Mouse (Mus musculus) midbrain, embryonic 10.5 days (tissue): ENCODE data around the gene Poc1a. TPM values are rescaled to one million over a fixed set of nuclear protein-coding genes. Genes with fewer than 3 reads are reported as not detected.
A peak's percentile ranks its signal among the peaks of the same experiment; 100 is the strongest.

Experiments used
- DNase-seq: peaks from one replicate; pipeline ENCODE4 v3.0.0-alpha.2; 2017; ENCODE audit warnings: low spot score
- H3K27ac ChIP-seq: fragments of 300-500 bp; sonication (generic); replicated peaks from 2 replicates; pipeline ENCODE4 v1.5.1; 2016; ENCODE audit warnings: mild to moderate bottlenecking
- H3K27me3 ChIP-seq: fragments of 300-500 bp; sonication (generic); 2 replicates; pipeline ENCODE4 v1.6.1; 2016; ENCODE audit warnings: low read depth, mild to moderate bottlenecking; ENCODE audit not compliant: poor library complexity, severe bottlenecking
- H3K36me3 ChIP-seq: fragments of 300-500 bp; sonication (generic); 2 replicates; pipeline ENCODE4 v1.6.1; 2016; ENCODE audit warnings: mild to moderate bottlenecking, moderate library complexity
- H3K4me1 ChIP-seq: fragments of 300-500 bp; sonication (generic); 2 replicates; pipeline ENCODE4 v1.6.1; 2016
- H3K4me3 ChIP-seq: fragments of 300-500 bp; sonication (generic); 2 replicates; pipeline ENCODE4 v1.5.1; 2016; ENCODE audit warnings: mild to moderate bottlenecking, moderate library complexity
- H3K9me3 ChIP-seq: fragments of 300-500 bp; sonication (generic); replicated peaks from 2 replicates; pipeline ENCODE4 v1.6.1; 2016; ENCODE audit warnings: mild to moderate bottlenecking
- WGBS: fragments of 180-500 bp; shearing (Covaris S2); methylation state at CpG from one replicate; pipeline ENCODE4 v1.1.7; 2016; 5-methylcytosine and 5-hydroxymethylcytosine counted together
- polyA plus RNA-seq: library from polyadenylated mRNA; unstranded; fragments of >200 nt; fragmentation: Nextera tagmentation; extraction: Ambion mirVana; gene quantifications from 2 replicates; pipeline ENCODE4 v1.2.1, GENCODE M21; 2016

Gene Poc1a
- 38.1 and 46.6 TPM in 2 replicates for polyA plus RNA-seq

GRCm38 (mm10) chr9:106280808-106281544 lies at the start of gene Poc1a:
Poc1a (plus strand) TSS chr9:106281061.
- Histone ChIP-seq H3K36me3 (peaks cover 27% of the 10 kb centered on the region), H3K27ac (peak within 1 kb of the TSS; percentile 87), H3K4me1 (peaks cover 23% of the 10 kb centered on the region), H3K4me3 (peak within 1 kb of the TSS; percentile 90), H3K9me3 (no peaks in the 10 kb centered on the region), H3K27me3 (no peaks in the 10 kb centered on the region)
- whole genome bisulfite sequencing, result under 1% methylated on average over 47 of the region's 47 CpGs
- peak; percentile 97 for DNase-seq

GRCm38 (mm10) chr9:106231220-106231619 lies 49.6 kb upstream of the Poc1a start:
- Histone ChIP-seq H3K27me3 (peaks cover 13% of the 10 kb centered on the region; the same call in 1 of the 2 replicates), H3K36me3 (peaks cover 42% of the 10 kb centered on the region), H3K4me1 (peaks cover 12% of the 10 kb centered on the region), H3K4me3 (no peak overlapping the region), H3K9me3 (no peaks in the 10 kb centered on the region), H3K27ac (no peak overlapping the region)
- WGBS, result 84% methylated on average over 7 of the region's 7 CpGs
- no peak for DNase-seq

- no peak overlapping the region for H3K27ac ChIP-seq
- H3K36me3 ChIP-seq, result peaks cover 48% of the 10 kb centered on the region
- no peak overlapping the region for H3K4me3 ChIP-seq
- H3K4me1 ChIP-seq, result peaks cover 6% of the 10 kb centered on the region
- 83% methylated on average over 4 of the region's 4 CpGs for WGBS
- DNase-seq, result no peak
- no peaks in the 10 kb centered on the region for H3K9me3 ChIP-seq
- H3K27me3 ChIP-seq, result peaks cover 7% of the 10 kb centered on the region; the same call in 1 of the 2 replicates
Observed at GRCm38 (mm10) chr9:106231816-106232215, 49.0 kb upstream of the Poc1a start.

- DNase-seq, result no peak
- Histone ChIP-seq H3K27me3 (no peaks in the 10 kb centered on the region), H3K4me1 (0 out of 2 replicates have a peak, but pooled peaks cover 4% of the 10 kb centered on the region), H3K27ac (no peak overlapping the region), H3K36me3 (peaks cover 59% of the 10 kb centered on the region), H3K4me3 (no peak overlapping the region), H3K9me3 (no peaks in the 10 kb centered on the region)
- WGBS, result 90% methylated on average over 3 of the region's 3 CpGs
Observed at GRCm38 (mm10) chr9:106232956-106233355, 47.9 kb upstream of the Poc1a start.

GRCm38 (mm10) chr9:106233953-106234352 lies 46.9 kb upstream of the Poc1a start:
- WGBS, result 86% methylated on average over 6 of the region's 6 CpGs
- no peak overlapping the region for H3K4me3 ChIP-seq
- no peaks in the 10 kb centered on the region for H3K9me3 ChIP-seq
- no peak for DNase-seq
- 0 out of 2 replicates have a peak, but pooled peaks cover 4% of the 10 kb centered on the region for H3K4me1 ChIP-seq
- H3K36me3 ChIP-seq, result peaks cover 69% of the 10 kb centered on the region
- no peak overlapping the region for H3K27ac ChIP-seq
- H3K27me3 ChIP-seq, result no peaks in the 10 kb centered on the region

- no peak overlapping the region for H3K4me3 ChIP-seq
- no peak for DNase-seq
- H3K9me3 ChIP-seq, result no peaks in the 10 kb centered on the region
- H3K36me3 ChIP-seq, result peaks cover 83% of the 10 kb centered on the region
- no peak overlapping the region for H3K27ac ChIP-seq
- no peaks in the 10 kb centered on the region for H3K27me3 ChIP-seq
- H3K4me1 ChIP-seq, result 0 out of 2 replicates have a peak, but pooled peaks cover 4% of the 10 kb centered on the region
- WGBS, result 96% methylated on average over 23 of the region's 23 CpGs
Observed at GRCm38 (mm10) chr9:106235194-106235830, 45.5 kb upstream of the Poc1a start.

GRCm38 (mm10) chr9:106236156-106236817 lies 44.6 kb upstream of the Poc1a start:
- Histone ChIP-seq H3K36me3 (peaks cover 93% of the 10 kb centered on the region), H3K4me3 (no peak overlapping the region), H3K4me1 (0 out of 2 replicates have a peak, but pooled peaks cover 4% of the 10 kb centered on the region), H3K27me3 (no peaks in the 10 kb centered on the region), H3K27ac (no peak overlapping the region), H3K9me3 (no peaks in the 10 kb centered on the region)
- DNase-seq, result no peak
- 91% methylated on average over 23 of the region's 23 CpGs for WGBS

- no peak for DNase-seq
- H3K4me3 ChIP-seq, result no peak overlapping the region
- no peaks in the 10 kb centered on the region for H3K27me3 ChIP-seq
- H3K9me3 ChIP-seq, result no peaks in the 10 kb centered on the region
- peaks cover 98% of the 10 kb centered on the region for H3K36me3 ChIP-seq
- WGBS, result 73% methylated on average over 3 of the region's 3 CpGs
- H3K27ac ChIP-seq, result no peak overlapping the region
- H3K4me1 ChIP-seq, result 0 out of 2 replicates have a peak, but pooled peaks cover under 1% of the 10 kb centered on the region
Observed at GRCm38 (mm10) chr9:106236818-106237211, 44.0 kb upstream of the Poc1a start.

GRCm38 (mm10) chr9:106237401-106237800 lies 43.5 kb upstream of the Poc1a start:
- Histone ChIP-seq H3K27ac (no peak overlapping the region), H3K27me3 (no peaks in the 10 kb centered on the region), H3K4me3 (no peak overlapping the region), H3K4me1 (no peaks in the 10 kb centered on the region), H3K36me3 (peaks cover 100% of the 10 kb centered on the region), H3K9me3 (no peaks in the 10 kb centered on the region)
- WGBS, result 83% methylated on average over 8 of the region's 8 CpGs
- no peak for DNase-seq

- WGBS, result 96% methylated on average over 10 of the region's 10 CpGs
Observed at GRCm38 (mm10) chr9:106237878-106238277, 43.0 kb upstream of the Poc1a start.

GRCm38 (mm10) chr9:106241541-106242164 lies 39.2 kb upstream of the Poc1a start:
- H3K4me3 ChIP-seq, result no peak overlapping the region
- H3K4me1 ChIP-seq, result peaks cover 9% of the 10 kb centered on the region
- no peaks in the 10 kb centered on the region for H3K27me3 ChIP-seq
- no peak overlapping the region for H3K27ac ChIP-seq
- peaks cover 74% of the 10 kb centered on the region for H3K36me3 ChIP-seq
- WGBS, result 90% methylated on average over 10 of the region's 10 CpGs
- no peak for DNase-seq
- H3K9me3 ChIP-seq, result no peaks in the 10 kb centered on the region

More at GRCm38 (mm10) chr9:106237878-106238277, 43.0 kb upstream of the Poc1a start:
- H3K27ac ChIP-seq, result no peak overlapping the region
- no peaks in the 10 kb centered on the region; the same call in 1 of the 2 replicates for H3K4me1 ChIP-seq
- no peak overlapping the region for H3K4me3 ChIP-seq
- H3K27me3 ChIP-seq, result no peaks in the 10 kb centered on the region
- H3K9me3 ChIP-seq, result no peaks in the 10 kb centered on the region
- no peak for DNase-seq
- peaks cover 100% of the 10 kb centered on the region for H3K36me3 ChIP-seq

GRCm38 (mm10) chr9:106242813-106243488 lies 37.9 kb upstream of the Poc1a start:
- H3K27me3 ChIP-seq, result no peaks in the 10 kb centered on the region
- H3K36me3 ChIP-seq, result peaks cover 61% of the 10 kb centered on the region
- H3K9me3 ChIP-seq, result no peaks in the 10 kb centered on the region
- WGBS, result 87% methylated on average over 19 of the region's 19 CpGs
- no peak for DNase-seq
- no peak overlapping the region for H3K27ac ChIP-seq
- no peak overlapping the region for H3K4me3 ChIP-seq
- H3K4me1 ChIP-seq, result peaks cover 21% of the 10 kb centered on the region
